In genomic region chrX:105762847-105763527, GRCm38 (mm10) we compare ENCODE assay signal across 7 mouse cellular contexts. TPM values are rescaled to one million over a fixed set of nuclear protein-coding genes. Genes with fewer than 3 reads are reported as not detected.
DNase-seq lines count a peak whose midpoint lies in the region; ATAC-seq and TF ChIP-seq lines count a peak whose summit lies in the region.

No protein-coding gene starts in this region.

- peak overlapping the region; percentile 62 for H3K9ac ChIP-seq in heart, embryonic 13.5 days
- no peak overlapping the region for H3K9ac ChIP-seq in limb, embryonic 14.5 days (ENCODE audit: low read depth, low read length, severe bottlenecking)

- H3K27ac ChIP-seq in heart, embryonic 13.5 days (replicated peaks) = no peak overlapping the region
- H3K27ac ChIP-seq in limb, embryonic 14.5 days (replicated peaks; ENCODE audit: low read depth, low read length) = no peak overlapping the region

- TF ChIP-seq POLR2A in limb, embryonic 14.5 days (IDR thresholded peaks at IDR 0.05; ENCODE audit: borderline replicate concordance, extremely low read depth, insufficient read depth, insufficient read length) = no peak

- no peak for ATAC-seq in heart, embryonic 13.5 days (ENCODE audit: extremely low read depth, insufficient number of reproducible peaks, low FRiP score, low TSS enrichment)
- 0 out of 2 replicates have a peak, but pooled peaks have one; percentile 12 for ATAC-seq in limb, embryonic 14.5 days (ENCODE audit: low FRiP score, low read depth)
- no peak for ATAC-seq in inflammation-experienced regulatory T-cells, adult 6 months

- 9% methylated on average over 23 of the region's 23 CpGs for WGBS in heart, embryonic 13.5 days
- WGBS in limb, embryonic 14.5 days = 14% methylated on average over 20 of the region's 23 CpGs

- H3K4me2 ChIP-seq in heart, embryonic 13.5 days = peak overlapping the region; percentile 75
- peak overlapping the region; percentile 55 for H3K4me2 ChIP-seq in limb, embryonic 14.5 days (replicated peaks; ENCODE audit: low read depth, low read length, severe bottlenecking)

- H3K4me3 ChIP-seq in heart, embryonic 13.5 days = peak overlapping the region; percentile 53
- H3K4me3 ChIP-seq in limb, embryonic 14.5 days (replicated peaks; ENCODE audit: low read length) = peak overlapping the region; percentile 41

- H3K27me3 ChIP-seq in heart, embryonic 13.5 days (replicated peaks) = peaks cover 57% of the 10 kb centered on the region
- H3K27me3 ChIP-seq in limb, embryonic 14.5 days (ENCODE audit: control insufficient read depth, insufficient read depth, low read length) = peaks cover 32% of the 10 kb centered on the region

- peak; percentile 27 to 32 for DNase-seq in right cerebral cortex, postnatal 10 days (ENCODE audit: low spot score in 2 of 2)
- DNase-seq in right cerebral cortex, postnatal 25 days = no peak
- DNase-seq in cerebellum, postnatal 25 days = peak; percentile 28 to 61
- peak; percentile 6 for DNase-seq in limb, embryonic 14.5 days (ENCODE audit: low spot score)
- peak; percentile 28 for DNase-seq in retina, postnatal 1 day

- peaks cover 11% of the 10 kb centered on the region for H3K4me1 ChIP-seq in heart, embryonic 13.5 days
- H3K4me1 ChIP-seq in limb, embryonic 14.5 days (ENCODE audit: control insufficient read depth, insufficient read depth, low read length) = peaks cover 6% of the 10 kb centered on the region

- H3K9me3 ChIP-seq in heart, embryonic 13.5 days = no peaks in the 10 kb centered on the region
- no peaks in the 10 kb centered on the region for H3K9me3 ChIP-seq in limb, embryonic 14.5 days (ENCODE audit: control insufficient read depth, low read length)

- H3K36me3 ChIP-seq in heart, embryonic 13.5 days = no peaks in the 10 kb centered on the region
- H3K36me3 ChIP-seq in limb, embryonic 14.5 days (ENCODE audit: control insufficient read depth, insufficient read depth, low read length) = no peaks in the 10 kb centered on the region

RNA-seq across cellular contexts. Expression of gene Fgf16, which starts 1.1 kb away (rescaled TPM):
- polyA plus RNA-seq in heart, embryonic 13.5 days (2015; fragmentation: Nextera tagmentation; extraction: Ambion mirVana) = 0.14 and 0.17 TPM in 2 replicates
- polyA plus RNA-seq in limb, embryonic 14.5 days (2012; rRNA removed) = 1.6 and 1.8 TPM in 2 replicates
- 1.2 and 1.6 TPM in 2 replicates for polyA plus RNA-seq in limb, embryonic 14.5 days (2014; fragmentation: Nextera tagmentation; extraction: Ambion mirVana)
- polyA plus RNA-seq in inflammation-experienced regulatory T-cells, adult 6 months (2017; shearing (Covaris generic)) = 1 to 10 TPM in 1 of 3 experiments, under 1 TPM in 1, not detected in 1; 0.34 to 1.2 TPM
